In genomic region chr10:121426458-121427070, GRCm38 (mm10) we compare ENCODE assay signal across 9 mouse cellular contexts. TPM values are rescaled to one million over a fixed set of nuclear protein-coding genes. Genes with fewer than 3 reads are reported as not detected.
DNase-seq lines count a peak whose midpoint lies in the region; ATAC-seq and TF ChIP-seq lines count a peak whose summit lies in the region.
"Had no signal": no experiment of that assay in that cellular context is flagged by ENCODE, and none has a peak within 500 bp of the region (broad histone marks: within the 10 kb centered on the region; RNA-seq: fewer than 3 reads in every experiment).

No protein-coding gene starts in this region.

- H3K36me3 ChIP-seq in thymus, adult 2 months (ENCODE audit: control insufficient read depth, insufficient read depth, low read length): no peaks in the 10 kb centered on the region
- 0 out of 2 replicates have a peak, but pooled peaks cover 7% of the 10 kb centered on the region for H3K36me3 ChIP-seq in heart, embryonic 13.5 days
- H3K36me3 ChIP-seq in midbrain, embryonic 14.5 days (ENCODE audit: control insufficient read depth, insufficient read depth, low read length): no peaks in the 10 kb centered on the region
- H3K36me3 ChIP-seq: midbrain, embryonic 12.5 days had no signal

- H3K4me3 ChIP-seq in thymus, adult 2 months (ENCODE audit: control insufficient read depth, insufficient read depth, low read length): no peak overlapping the region
- H3K4me3 ChIP-seq in heart, embryonic 13.5 days: no peak overlapping the region
- no peak overlapping the region for H3K4me3 ChIP-seq in midbrain, embryonic 14.5 days (replicated peaks; ENCODE audit: low read depth, low read length)
- H3K4me3 ChIP-seq: erythroblast, embryonic 14.5 days; midbrain, embryonic 12.5 days had no signal

- DNase-seq in thymus, adult 2 months: no peak
- no peak for DNase-seq in thymus, postnatal 14 days
- peak; percentile 81 for DNase-seq in kidney, postnatal 14 days
- DNase-seq in midbrain, embryonic 14.5 days: no peak
- DNase-seq in left cerebral cortex, adult 11 months (ENCODE audit: low spot score): no peak

- no peaks in the 10 kb centered on the region for H3K27me3 ChIP-seq in thymus, adult 2 months (ENCODE audit: control insufficient read depth, insufficient read depth, low read length)
- no peaks in the 10 kb centered on the region for H3K27me3 ChIP-seq in heart, embryonic 13.5 days (replicated peaks)
- no peaks in the 10 kb centered on the region for H3K27me3 ChIP-seq in midbrain, embryonic 14.5 days (ENCODE audit: control insufficient read depth, insufficient read depth, low read length)
- H3K27me3 ChIP-seq: midbrain, embryonic 12.5 days had no signal

- peaks cover 54% of the 10 kb centered on the region for H3K4me1 ChIP-seq in thymus, adult 2 months (replicated peaks; ENCODE audit: control insufficient read depth, insufficient read depth, low read length)
- peaks cover 97% of the 10 kb centered on the region for H3K4me1 ChIP-seq in heart, embryonic 13.5 days
- peaks cover 15% of the 10 kb centered on the region; the same call in 1 of the 2 replicates for H3K4me1 ChIP-seq in midbrain, embryonic 14.5 days (ENCODE audit: control insufficient read depth, insufficient read depth, low read length)

- H3K27ac ChIP-seq in thymus, adult 2 months (ENCODE audit: control insufficient read depth, insufficient read depth, low read length): peak overlapping the region; percentile 34; the same call in 1 of the 2 replicates
- peak overlapping the region; percentile 99 for H3K27ac ChIP-seq in heart, embryonic 13.5 days (replicated peaks)
- no peak overlapping the region for H3K27ac ChIP-seq in midbrain, embryonic 14.5 days (replicated peaks; ENCODE audit: low read depth, low read length)
- H3K27ac ChIP-seq: midbrain, embryonic 12.5 days had no signal

- no peaks in the 10 kb centered on the region for H3K9me3 ChIP-seq in heart, embryonic 13.5 days
- H3K9me3 ChIP-seq in midbrain, embryonic 14.5 days (ENCODE audit: control insufficient read depth, low read length): no peaks in the 10 kb centered on the region
- H3K9me3 ChIP-seq: midbrain, embryonic 12.5 days had no signal

- 0 out of 2 replicates have a peak overlapping the region, but pooled peaks have one; percentile 28 for H3K9ac ChIP-seq in heart, embryonic 13.5 days
- H3K9ac ChIP-seq in midbrain, embryonic 14.5 days (replicated peaks; ENCODE audit: low read length): no peak overlapping the region
- H3K9ac ChIP-seq: midbrain, embryonic 12.5 days had no signal

- H3K4me2 ChIP-seq in heart, embryonic 13.5 days: no peak overlapping the region
- no peak overlapping the region for H3K4me2 ChIP-seq in midbrain, embryonic 14.5 days (ENCODE audit: low read length)
- H3K4me2 ChIP-seq: midbrain, embryonic 12.5 days had no signal

- no peak for TF ChIP-seq POLR2A in thymus, adult 2 months (IDR thresholded peaks at IDR 0.05; ENCODE audit: control insufficient read depth, extremely low read depth, insufficient read depth, low read length, poor library complexity)

- 22% methylated on average over 5 of the region's 5 CpGs for WGBS in thymus, adult 2 months
- 33% methylated on average over 5 of the region's 5 CpGs for WGBS in heart, embryonic 13.5 days
- WGBS in midbrain, embryonic 14.5 days: 48% methylated on average over 5 of the region's 5 CpGs

- no peak for TF ChIP-seq CTCF in thymus, adult 2 months (IDR thresholded peaks at IDR 0.05; ENCODE audit: borderline replicate concordance, control insufficient read depth, extremely low read depth, insufficient read depth, low read length, poor library complexity)

- ATAC-seq in heart, embryonic 13.5 days (ENCODE audit: extremely low read depth, insufficient number of reproducible peaks, low FRiP score, low TSS enrichment): no peak
- ATAC-seq in erythroid progenitor cell, adult 5-6 weeks (replicated peaks; ENCODE audit: low FRiP score, poor library complexity, severe bottlenecking): no peak
- ATAC-seq in midbrain, embryonic 14.5 days (ENCODE audit: low FRiP score, low TSS enrichment): no peak

RNA-seq across cellular contexts. Expression of gene Rassf3, which starts 49.6 kb away (rescaled TPM):
- 12.9 and 15.5 TPM in 2 replicates for polyA plus RNA-seq in thymus, adult 2 months (2012; rRNA removed)
- polyA plus RNA-seq in heart, embryonic 13.5 days (2015; fragmentation: Nextera tagmentation; extraction: Ambion mirVana): 15.2 and 19.2 TPM in 2 replicates
- 9.2 and 9.7 TPM in 2 replicates for total RNA-seq in erythroid progenitor cell, adult 5-6 weeks (2015; ENCODE audit: low replicate concordance)
- 6.9 and 8.0 TPM in 2 replicates for total RNA-seq in erythroid progenitor cell, adult 5-6 weeks (2017; ENCODE audit: low replicate concordance)
- polyA plus RNA-seq in midbrain, embryonic 14.5 days (2014; fragmentation: Nextera tagmentation; extraction: Ambion mirVana): 2.4 and 4.5 TPM in 2 replicates
